Mouse (Mus musculus) erythroblast, embryonic 14.5 days (primary cell): ENCODE measurements around the gene Ankrd36. TPM values are rescaled to one million over a fixed set of nuclear protein-coding genes. Genes with fewer than 3 reads are reported as not detected.
"Not testable (repeated sequence)": the region's sequence is repeated elsewhere in the genome, so short reads cannot be mapped to it uniquely, and the experiment has no call there.

Experiments
- H3K27me3 ChIP-seq: 2 replicates; pipeline ENCODE4 v1.6.1; 2012; ENCODE audit warnings: inconsistent platforms; ENCODE audit not compliant: control insufficient read depth
- H3K36me3 ChIP-seq: 2 replicates; pipeline ENCODE4 v1.6.1; 2012; ENCODE audit warnings: mild to moderate bottlenecking, inconsistent platforms; ENCODE audit not compliant: control insufficient read depth
- H3K4me1 ChIP-seq: 2 replicates; pipeline ENCODE4 v1.6.1; 2012; ENCODE audit warnings: inconsistent platforms; ENCODE audit not compliant: control insufficient read depth
- H3K4me3 ChIP-seq: replicated peaks from 2 replicates; pipeline ENCODE3; 2012; ENCODE audit warnings: moderate library complexity, mild to moderate bottlenecking, inconsistent platforms
- H3K9me3 ChIP-seq: 2 replicates; pipeline ENCODE4 v1.6.1; 2012; ENCODE audit warnings: low read length, inconsistent platforms, mixed read lengths; ENCODE audit not compliant: control insufficient read depth
- GATA1 ChIP-seq: IDR thresholded peaks from 2 replicates; pipeline ENCODE4 v1.6.1; 2012; ENCODE audit warnings: low read length, inconsistent platforms, mixed read lengths
- TAL1 ChIP-seq: IDR thresholded peaks from 3 replicates; pipeline ENCODE4 v1.6.1; 2012; ENCODE audit warnings: low read length, inconsistent platforms, mixed read lengths
- polyA plus RNA-seq: library from polyadenylated mRNA; stranded (reverse); fragments of >175 nt; gene quantifications from 2 replicates; pipeline ENCODE4 v1.2.3, GENCODE M21; 2012

Gene Ankrd36
- polyA plus RNA-seq, 1 experiment = not detected

GRCm38 (mm10) chr11:5528841-5529240 is 40.6 kb upstream of the Ankrd36 start:
- Histone ChIP-seq H3K9me3 (no peaks in the 10 kb centered on the region), H3K4me3 (no peak overlapping the region), H3K27me3 (no peaks in the 10 kb centered on the region), H3K4me1 (peaks cover 23% of the 10 kb centered on the region), H3K36me3 (peaks cover 100% of the 10 kb centered on the region)
- TF ChIP-seq GATA1 (no peak), TAL1 (no peak)

GRCm38 (mm10) chr11:5530172-5530571 is 39.3 kb upstream of the Ankrd36 start:
- peaks cover 22% of the 10 kb centered on the region for H3K4me1 ChIP-seq
- H3K4me3 ChIP-seq = no peak overlapping the region
- peaks cover 100% of the 10 kb centered on the region for H3K36me3 ChIP-seq
- H3K9me3 ChIP-seq = no peaks in the 10 kb centered on the region
- TF ChIP-seq GATA1 = no peak
- no peaks in the 10 kb centered on the region for H3K27me3 ChIP-seq

GRCm38 (mm10) chr11:5530717-5531116 is 38.8 kb upstream of the Ankrd36 start:
- Histone ChIP-seq H3K36me3 (peaks cover 96% of the 10 kb centered on the region), H3K4me3 (no peak overlapping the region), H3K9me3 (no peaks in the 10 kb centered on the region), H3K27me3 (no peaks in the 10 kb centered on the region), H3K4me1 (peaks cover 22% of the 10 kb centered on the region)
- no peak for TF ChIP-seq TAL1
- TF ChIP-seq GATA1 = no peak

GRCm38 (mm10) chr11:5533108-5533507 is 36.4 kb upstream of the Ankrd36 start:
- peaks cover 22% of the 10 kb centered on the region for H3K4me1 ChIP-seq
- no peaks in the 10 kb centered on the region for H3K9me3 ChIP-seq
- H3K36me3 ChIP-seq = peaks cover 83% of the 10 kb centered on the region
- TF ChIP-seq TAL1 = no peak
- TF ChIP-seq GATA1 = no peak
- no peak overlapping the region for H3K4me3 ChIP-seq
- no peaks in the 10 kb centered on the region for H3K27me3 ChIP-seq

GRCm38 (mm10) chr11:5537454-5537853 is 32.0 kb upstream of the Ankrd36 start:
- peaks cover 62% of the 10 kb centered on the region for H3K36me3 ChIP-seq

GRCm38 (mm10) chr11:5540331-5540730 is 29.2 kb upstream of the Ankrd36 start:
- peaks cover 41% of the 10 kb centered on the region for H3K4me1 ChIP-seq
- H3K9me3 ChIP-seq = no peaks in the 10 kb centered on the region
- TF ChIP-seq GATA1 = no peak
- no peak for TF ChIP-seq TAL1
- H3K36me3 ChIP-seq = peaks cover 33% of the 10 kb centered on the region
- no peaks in the 10 kb centered on the region for H3K27me3 ChIP-seq
- peak overlapping the region; percentile 77 for H3K4me3 ChIP-seq

More at GRCm38 (mm10) chr11:5537454-5537853, 32.0 kb upstream of the Ankrd36 start:
- H3K4me3 ChIP-seq, H3K9me3 ChIP-seq, H3K27me3 ChIP-seq: not testable (repeated sequence)
- H3K4me1 ChIP-seq = peaks cover 36% of the 10 kb centered on the region

GRCm38 (mm10) chr11:5541230-5541798 is 28.2 kb upstream of the Ankrd36 start:
- Histone ChIP-seq H3K9me3 (no peaks in the 10 kb centered on the region), H3K27me3 (no peaks in the 10 kb centered on the region), H3K36me3 (peaks cover 30% of the 10 kb centered on the region), H3K4me3 (peak overlapping the region; percentile 77), H3K4me1 (peaks cover 41% of the 10 kb centered on the region)
- no peak for TF ChIP-seq TAL1
- TF ChIP-seq GATA1 = no peak

- H3K36me3 ChIP-seq = peaks cover 26% of the 10 kb centered on the region
- TF ChIP-seq GATA1 (peak; percentile 63), TAL1 (no peak)
- H3K4me3 ChIP-seq = peak within 1 kb of the TSS; percentile 77
- no peaks in the 10 kb centered on the region for H3K27me3 ChIP-seq
- no peaks in the 10 kb centered on the region for H3K9me3 ChIP-seq
- H3K4me1 ChIP-seq = peaks cover 41% of the 10 kb centered on the region
These were observed 27.5 kb upstream of the Ankrd36 start, which contains the start of gene Ccdc117 for GRCm38 (mm10) chr11:5541799-5542481. TSS of gene Ccdc117 (minus strand) at chr11:5542187.

GRCm38 (mm10) chr11:5542482-5543185 is 26.9 kb upstream of the Ankrd36 start:
- peaks cover 41% of the 10 kb centered on the region for H3K4me1 ChIP-seq
- no peak for TF ChIP-seq TAL1
- no peak for TF ChIP-seq GATA1
- no peaks in the 10 kb centered on the region for H3K9me3 ChIP-seq
- peaks cover 26% of the 10 kb centered on the region for H3K36me3 ChIP-seq
- H3K4me3 ChIP-seq = peak overlapping the region; percentile 77
- no peaks in the 10 kb centered on the region for H3K27me3 ChIP-seq

GRCm38 (mm10) chr11:5543281-5543680 is 26.2 kb upstream of the Ankrd36 start:
- no peak for TF ChIP-seq TAL1
- Histone ChIP-seq H3K4me3 (no peak overlapping the region), H3K9me3 (no peaks in the 10 kb centered on the region), H3K36me3 (peaks cover 21% of the 10 kb centered on the region), H3K4me1 (peaks cover 41% of the 10 kb centered on the region), H3K27me3 (no peaks in the 10 kb centered on the region)

GRCm38 (mm10) chr11:5544709-5545108 is 24.8 kb upstream of the Ankrd36 start:
- H3K36me3 ChIP-seq, H3K27me3 ChIP-seq, H3K4me3 ChIP-seq, H3K9me3 ChIP-seq: not testable (repeated sequence)
- peaks cover 29% of the 10 kb centered on the region for H3K4me1 ChIP-seq
